Mouse (Mus musculus): ENCODE results near the gene Ppip5k2.

Ppip5k2 gene

GRCm38 (mm10) chr1:97769904-97770753 is at the start of gene Ppip5k2, which contains the start of gene Gin1:
TSS of gene Ppip5k2 (minus strand) at chr1:97770411.
TSS of gene Gin1 (plus strand) at chr1:97770172.
- DNase-seq (ENCODE audit: low read depth, low spot score): peak; percentile 95
- Histone ChIP-seq H3K27me3 (ENCODE audit: control insufficient read depth, insufficient read depth, low read length, poor library complexity, severe bottlenecking) (no peaks in the 10 kb centered on the region), H3K36me3 (ENCODE audit: control insufficient read depth, insufficient read depth, low read length, poor library complexity, severe bottlenecking) (no peaks in the 10 kb centered on the region)

GRCm38 (mm10) chr1:97809255-97809912 is 39.2 kb upstream of the Ppip5k2 start:
- no peaks in the 10 kb centered on the region for H3K36me3 ChIP-seq (ENCODE audit: control insufficient read depth, insufficient read depth, low read length, poor library complexity, severe bottlenecking)
- DNase-seq (ENCODE audit: low read depth, low spot score): peak; percentile 5
- H3K27me3 ChIP-seq (ENCODE audit: control insufficient read depth, insufficient read depth, low read length, poor library complexity, severe bottlenecking): no peaks in the 10 kb centered on the region

GRCm38 (mm10) chr1:97804520-97804919 is 34.3 kb upstream of the Ppip5k2 start:
- H3K27me3 ChIP-seq (ENCODE audit: control insufficient read depth, insufficient read depth, low read length, poor library complexity, severe bottlenecking): no peaks in the 10 kb centered on the region
- no peak for DNase-seq (ENCODE audit: low read depth, low spot score)
- H3K36me3 ChIP-seq (ENCODE audit: control insufficient read depth, insufficient read depth, low read length, poor library complexity, severe bottlenecking): no peaks in the 10 kb centered on the region

- peak; percentile 33 for DNase-seq (ENCODE audit: low read depth, low spot score)
- H3K36me3 ChIP-seq (ENCODE audit: control insufficient read depth, insufficient read depth, low read length, poor library complexity, severe bottlenecking): no peaks in the 10 kb centered on the region
- H3K27me3 ChIP-seq (ENCODE audit: control insufficient read depth, insufficient read depth, low read length, poor library complexity, severe bottlenecking): no peaks in the 10 kb centered on the region
These were observed 32.1 kb upstream of the Ppip5k2 start for GRCm38 (mm10) chr1:97802207-97802902.

GRCm38 (mm10) chr1:97795936-97796335 is 25.7 kb upstream of the Ppip5k2 start:
- Histone ChIP-seq H3K36me3 (ENCODE audit: control insufficient read depth, insufficient read depth, low read length, poor library complexity, severe bottlenecking) (no peaks in the 10 kb centered on the region), H3K27me3 (ENCODE audit: control insufficient read depth, insufficient read depth, low read length, poor library complexity, severe bottlenecking) (no peaks in the 10 kb centered on the region)
- DNase-seq (ENCODE audit: low read depth, low spot score): no peak

GRCm38 (mm10) chr1:97794110-97794509 is 23.9 kb upstream of the Ppip5k2 start:
- DNase-seq (ENCODE audit: low read depth, low spot score): no peak
- Histone ChIP-seq H3K27me3 (ENCODE audit: control insufficient read depth, insufficient read depth, low read length, poor library complexity, severe bottlenecking) (no peaks in the 10 kb centered on the region), H3K36me3 (ENCODE audit: control insufficient read depth, insufficient read depth, low read length, poor library complexity, severe bottlenecking) (no peaks in the 10 kb centered on the region)

- Histone ChIP-seq H3K27me3 (ENCODE audit: control insufficient read depth, insufficient read depth, low read length, poor library complexity, severe bottlenecking) (no peaks in the 10 kb centered on the region), H3K36me3 (ENCODE audit: control insufficient read depth, insufficient read depth, low read length, poor library complexity, severe bottlenecking) (no peaks in the 10 kb centered on the region)
- no peak for DNase-seq (ENCODE audit: low read depth, low spot score)
These were observed 18.3 kb upstream of the Ppip5k2 start for GRCm38 (mm10) chr1:97788490-97788889.

GRCm38 (mm10) chr1:97787674-97788073 is 17.5 kb upstream of the Ppip5k2 start:
- no peaks in the 10 kb centered on the region for H3K27me3 ChIP-seq (ENCODE audit: control insufficient read depth, insufficient read depth, low read length, poor library complexity, severe bottlenecking)
- no peaks in the 10 kb centered on the region for H3K36me3 ChIP-seq (ENCODE audit: control insufficient read depth, insufficient read depth, low read length, poor library complexity, severe bottlenecking)
- no peak for DNase-seq (ENCODE audit: low read depth, low spot score)

GRCm38 (mm10) chr1:97785685-97786393 is 15.6 kb upstream of the Ppip5k2 start:
- H3K36me3 ChIP-seq (ENCODE audit: control insufficient read depth, insufficient read depth, low read length, poor library complexity, severe bottlenecking): no peaks in the 10 kb centered on the region
- no peaks in the 10 kb centered on the region for H3K27me3 ChIP-seq (ENCODE audit: control insufficient read depth, insufficient read depth, low read length, poor library complexity, severe bottlenecking)

GRCm38 (mm10) chr1:97784928-97785327 is 14.7 kb upstream of the Ppip5k2 start:
- no peaks in the 10 kb centered on the region for H3K27me3 ChIP-seq (ENCODE audit: control insufficient read depth, insufficient read depth, low read length, poor library complexity, severe bottlenecking)
- DNase-seq (ENCODE audit: low read depth, low spot score): no peak
- no peaks in the 10 kb centered on the region for H3K36me3 ChIP-seq (ENCODE audit: control insufficient read depth, insufficient read depth, low read length, poor library complexity, severe bottlenecking)

More at GRCm38 (mm10) chr1:97785685-97786393, 15.6 kb upstream of the Ppip5k2 start:
- DNase-seq (ENCODE audit: low read depth, low spot score): no peak

- Histone ChIP-seq H3K36me3 (ENCODE audit: control insufficient read depth, insufficient read depth, low read length, poor library complexity, severe bottlenecking) (no peaks in the 10 kb centered on the region), H3K27me3 (ENCODE audit: control insufficient read depth, insufficient read depth, low read length, poor library complexity, severe bottlenecking) (no peaks in the 10 kb centered on the region)
- DNase-seq (ENCODE audit: low read depth, low spot score): peak; percentile 26
These were observed 11.5 kb upstream of the Ppip5k2 start for GRCm38 (mm10) chr1:97781674-97782073.

- no peaks in the 10 kb centered on the region for H3K36me3 ChIP-seq (ENCODE audit: control insufficient read depth, insufficient read depth, low read length, poor library complexity, severe bottlenecking)
- H3K27me3 ChIP-seq (ENCODE audit: control insufficient read depth, insufficient read depth, low read length, poor library complexity, severe bottlenecking): no peaks in the 10 kb centered on the region
- no peak for DNase-seq (ENCODE audit: low read depth, low spot score)
These were observed 3.8 kb upstream of the Ppip5k2 start for GRCm38 (mm10) chr1:97773973-97774372.

GRCm38 (mm10) chr1:97773362-97773761 is 3.2 kb upstream of the Ppip5k2 start:
- Histone ChIP-seq H3K27me3 (ENCODE audit: control insufficient read depth, insufficient read depth, low read length, poor library complexity, severe bottlenecking) (no peaks in the 10 kb centered on the region), H3K36me3 (ENCODE audit: control insufficient read depth, insufficient read depth, low read length, poor library complexity, severe bottlenecking) (no peaks in the 10 kb centered on the region)
- DNase-seq (ENCODE audit: low read depth, low spot score): no peak

GRCm38 (mm10) chr1:97771727-97772126 is 1.5 kb upstream of the Ppip5k2 start:
- DNase-seq (ENCODE audit: low read depth, low spot score): no peak
- Histone ChIP-seq H3K36me3 (ENCODE audit: control insufficient read depth, insufficient read depth, low read length, poor library complexity, severe bottlenecking) (no peaks in the 10 kb centered on the region), H3K27me3 (ENCODE audit: control insufficient read depth, insufficient read depth, low read length, poor library complexity, severe bottlenecking) (no peaks in the 10 kb centered on the region)

All from splenic B cell, adult 2 months (primary cell).